Mouse (Mus musculus): ENCODE results near the gene Rasl11b.

The Rasl11b gene

DNA sequence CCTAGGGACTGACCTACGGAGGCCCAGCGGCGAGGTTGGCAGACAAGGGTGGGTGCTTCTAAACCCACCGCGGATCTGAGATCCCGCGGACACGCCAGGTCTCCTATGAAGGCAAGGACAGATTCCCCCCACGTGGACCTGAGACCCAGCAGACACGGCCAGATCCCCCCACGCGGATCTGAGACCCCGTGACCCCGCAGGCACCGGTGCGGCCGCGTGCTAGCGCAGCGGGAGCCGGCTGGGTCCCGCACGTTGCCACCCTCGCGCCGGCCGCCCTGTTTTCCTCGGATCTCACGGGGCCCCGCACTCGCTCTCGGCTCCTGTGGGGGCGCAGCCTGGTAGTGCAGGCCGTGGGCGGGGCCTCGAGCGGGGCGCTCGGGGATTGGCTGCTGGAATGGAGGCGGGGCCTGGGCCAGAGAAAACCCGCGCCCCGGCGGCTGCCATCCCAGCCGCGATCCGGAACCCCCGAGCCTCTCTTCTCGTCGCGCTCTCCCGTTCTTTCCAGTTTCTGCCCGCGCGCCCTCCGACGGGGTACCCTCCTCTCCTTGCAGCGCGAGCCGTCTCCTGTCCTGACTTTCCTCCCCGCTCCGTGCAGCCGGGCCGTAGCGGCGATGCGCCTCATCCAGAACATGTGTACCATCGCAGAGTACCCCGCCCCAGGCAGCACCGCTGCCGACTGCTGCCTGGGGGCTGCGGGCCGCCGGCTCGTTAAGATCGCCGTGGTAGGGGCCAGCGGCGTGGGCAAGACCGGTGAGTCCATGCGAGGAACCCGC, at the start of gene Rasl11b:
Gene Rasl11b (plus strand): TSS at position 446 of the 773 bp plus-strand sequence.
- in situ Hi-C loops (cut with MboI, MseI): no loop called here

DNA sequence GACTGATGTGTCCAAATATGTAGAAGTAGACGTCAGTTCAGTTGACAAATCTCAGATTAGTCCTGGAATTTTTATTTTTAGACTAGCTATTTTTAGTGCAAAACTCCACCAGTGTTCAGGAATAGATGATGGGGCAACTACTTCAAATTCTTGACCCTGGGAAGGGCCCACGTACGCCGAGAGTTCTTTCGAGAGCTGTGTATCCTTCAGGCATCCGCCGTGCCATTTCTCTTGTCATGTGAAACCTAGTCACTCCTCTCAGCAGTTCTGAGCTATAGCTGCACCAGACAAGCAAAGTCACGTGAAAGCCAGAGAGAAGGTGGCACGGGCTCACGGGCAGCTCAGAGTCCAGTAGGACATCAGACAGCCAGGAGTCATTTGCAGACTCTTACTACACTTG, 47.5 kb upstream of the Rasl11b start:
- in situ Hi-C loops (cut with MboI, MseI): no loop called here

DNA sequence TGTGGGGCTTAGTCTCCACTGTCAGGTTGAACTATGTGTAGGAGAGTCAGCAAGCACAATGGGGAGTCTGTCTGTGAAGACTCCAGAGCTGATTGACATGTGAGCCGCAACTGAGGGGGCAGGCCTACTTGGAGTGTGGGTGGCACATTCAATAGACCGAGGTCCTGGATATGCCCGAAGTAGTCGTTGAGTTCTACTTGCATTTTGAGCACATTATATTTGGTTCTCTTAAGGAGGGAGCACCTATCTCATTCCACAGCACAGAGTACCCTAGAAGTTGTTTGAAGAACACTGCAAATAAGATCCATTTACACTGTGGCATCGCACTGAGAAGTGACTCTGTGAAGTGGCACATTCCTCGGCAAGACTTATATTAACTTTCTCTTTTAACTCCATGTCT, 45.1 kb upstream of the Rasl11b start:
- in situ Hi-C loops (cut with MboI, MseI): no loop called here

DNA sequence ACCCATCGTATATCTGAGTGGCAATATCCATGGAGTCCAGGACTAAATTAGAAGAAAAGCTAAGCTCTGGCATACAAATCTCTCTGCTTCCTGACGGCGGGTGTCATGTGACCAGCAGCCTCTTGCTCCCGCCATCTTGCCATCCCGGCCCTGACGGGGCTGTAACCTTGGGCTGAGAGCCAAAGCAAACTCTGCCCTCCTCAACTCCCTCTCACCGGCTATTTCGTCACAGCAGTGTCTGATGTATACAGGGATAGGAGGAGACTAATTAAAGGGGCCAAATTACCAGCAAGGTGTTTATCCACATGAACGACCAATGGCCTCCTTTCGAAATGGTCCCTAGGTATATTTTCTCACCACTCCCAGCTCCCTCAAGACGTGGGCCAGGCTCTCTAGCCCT, 43.3 kb upstream of the Rasl11b start:
- in situ Hi-C loops (cut with MboI, MseI): no loop called here

DNA sequence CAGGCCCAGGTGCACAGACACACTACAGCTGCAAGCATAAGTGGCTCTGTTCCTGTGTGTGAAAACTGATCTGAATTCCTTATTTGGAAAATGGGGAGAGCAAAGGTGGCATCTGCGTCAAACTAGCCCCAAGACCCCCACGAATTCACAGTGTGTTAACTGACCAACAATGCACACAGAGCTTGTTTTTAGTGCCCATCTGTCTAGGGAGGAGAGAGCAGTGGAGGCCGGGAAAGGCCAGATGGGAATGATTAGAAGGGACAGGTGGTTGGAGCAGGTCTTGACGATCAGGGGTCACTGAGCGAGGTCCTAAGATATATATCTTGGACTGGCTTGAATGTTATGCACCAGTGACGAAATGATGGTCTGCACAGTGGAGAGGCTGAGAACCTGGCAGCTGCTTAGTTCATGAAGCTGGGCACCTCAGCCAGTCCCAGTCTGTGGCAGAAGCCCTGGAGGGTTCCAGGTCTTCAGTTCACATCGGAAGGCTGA, 39.2 kb upstream of the Rasl11b start:
- in situ Hi-C loops (cut with MboI, MseI): no loop called here

DNA sequence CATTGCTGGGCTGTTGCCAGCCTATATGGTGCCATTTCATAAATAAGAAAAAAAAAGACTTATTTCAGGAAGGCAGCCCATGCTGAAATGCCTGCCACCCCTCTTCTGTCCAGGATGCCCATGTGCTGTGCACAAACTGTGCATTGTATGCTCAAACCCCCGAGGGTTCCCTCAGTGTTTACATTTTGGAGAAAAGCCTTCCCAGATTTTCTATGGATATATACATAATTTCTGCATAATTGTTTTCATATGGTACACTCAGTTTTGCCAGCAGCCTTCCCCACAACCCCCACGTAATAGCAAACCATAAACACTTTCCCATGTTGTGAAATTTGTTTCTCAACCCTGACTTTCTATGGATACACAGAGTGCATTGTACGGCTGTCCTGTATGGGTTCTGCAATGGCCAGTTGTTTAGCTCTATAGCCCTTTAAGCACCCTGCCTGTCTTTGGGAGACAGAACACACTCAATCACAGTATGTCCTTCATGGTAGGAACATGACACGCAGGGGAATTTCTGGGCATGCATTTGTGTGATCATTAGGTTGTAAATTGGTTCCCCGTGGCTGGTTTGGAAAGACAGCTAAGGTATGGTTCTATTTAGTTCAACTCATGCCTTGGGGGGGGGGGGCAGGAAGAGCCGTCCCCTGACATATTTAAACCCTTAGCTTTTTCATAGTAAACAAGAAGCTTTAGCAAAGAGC, 36.0 kb upstream of the Rasl11b start:
- in situ Hi-C loops (cut with MboI, MseI): no loop called here

DNA sequence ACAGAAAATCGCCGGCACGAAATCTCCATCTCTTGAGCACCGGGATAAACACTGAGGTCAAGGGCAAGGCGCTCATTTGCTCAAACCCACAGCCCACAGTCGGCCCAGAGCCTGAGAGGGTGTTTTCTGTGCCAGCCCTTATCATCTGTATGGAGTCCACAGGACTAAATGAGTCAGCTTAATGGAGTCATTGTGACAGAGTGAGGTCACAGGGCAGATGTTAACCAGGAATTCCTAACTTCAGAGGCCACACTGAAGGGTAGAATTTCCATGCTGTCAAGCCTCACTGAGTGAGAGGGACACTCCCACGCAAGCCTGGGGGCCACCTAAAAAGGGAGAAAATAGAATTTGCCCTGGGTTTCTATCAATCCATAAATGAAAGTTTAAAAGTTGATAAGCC, 35.2 kb upstream of the Rasl11b start:
- in situ Hi-C loops (cut with MboI, MseI): no loop called here

DNA sequence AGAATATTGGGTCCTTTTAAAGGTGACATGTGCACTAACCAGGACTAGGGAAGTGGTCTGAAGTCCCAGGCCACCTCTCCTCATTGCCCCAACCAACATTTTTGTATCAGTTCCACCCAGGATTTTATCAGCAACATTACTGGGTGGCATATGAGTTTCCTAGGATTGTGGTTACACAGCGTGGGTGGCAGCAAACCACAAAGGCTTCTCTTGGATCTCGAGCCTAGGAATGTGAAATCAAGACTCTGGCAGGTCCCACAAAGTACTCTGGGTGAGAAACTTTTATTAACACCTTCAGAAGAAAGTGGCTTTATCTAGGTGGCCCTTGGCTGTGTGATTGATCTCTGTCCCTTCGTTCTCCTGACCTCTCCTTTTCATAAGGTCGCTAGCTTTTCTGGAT, 34.7 kb upstream of the Rasl11b start:
- in situ Hi-C loops (cut with MboI, MseI): no loop called here

DNA sequence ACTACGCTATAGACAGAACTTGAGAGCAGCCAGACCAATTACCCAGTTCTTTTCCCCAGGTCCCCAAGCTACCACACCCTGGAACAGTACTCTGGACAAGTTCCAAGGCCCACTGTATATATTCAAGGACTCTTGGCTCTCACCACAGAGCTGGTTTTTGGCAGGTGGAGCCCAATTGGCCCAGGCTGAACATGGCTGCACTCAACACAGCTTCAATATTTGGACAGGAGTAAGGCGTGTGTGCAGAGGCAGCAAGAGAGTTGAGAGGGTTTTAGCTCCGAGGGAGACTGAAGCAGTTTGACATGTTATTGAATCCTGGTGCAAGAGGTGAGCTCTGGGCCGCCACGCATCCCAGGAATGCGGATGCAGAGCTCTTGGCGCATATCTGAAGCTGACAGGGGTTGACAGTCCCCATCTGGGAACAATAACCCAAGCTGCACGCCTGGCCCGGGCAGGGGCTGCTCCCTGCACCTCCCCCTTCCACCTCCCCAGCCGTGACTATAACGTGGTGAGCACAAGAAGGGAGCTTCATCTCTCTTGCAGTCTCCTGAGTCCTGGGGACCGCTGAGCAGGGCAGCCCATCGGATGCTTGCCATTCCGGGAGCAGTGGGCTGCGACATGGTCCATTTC, 33.7 kb upstream of the Rasl11b start:
- in situ Hi-C loops (cut with MboI, MseI): no loop called here

DNA sequence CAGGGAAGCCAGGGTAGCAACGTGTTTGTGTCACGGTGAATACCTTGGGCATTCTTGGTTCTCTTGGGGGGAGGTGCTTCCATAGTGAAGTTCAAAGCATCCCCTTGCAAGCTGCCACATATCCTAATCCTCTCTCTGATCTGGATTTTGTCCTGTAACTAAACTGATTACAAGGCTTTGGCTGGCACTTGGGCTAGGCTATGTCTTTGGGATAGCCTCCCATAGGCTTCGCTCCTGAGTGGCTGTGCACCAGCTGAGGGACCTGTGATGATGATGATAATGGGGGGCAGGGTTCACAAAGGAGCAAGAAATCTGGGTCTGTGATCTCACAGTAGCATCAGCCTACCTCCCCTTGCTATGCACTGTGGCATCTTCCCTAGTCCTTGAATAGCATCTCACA, 33.1 kb upstream of the Rasl11b start:
- in situ Hi-C loops (cut with MboI, MseI): no loop called here

DNA sequence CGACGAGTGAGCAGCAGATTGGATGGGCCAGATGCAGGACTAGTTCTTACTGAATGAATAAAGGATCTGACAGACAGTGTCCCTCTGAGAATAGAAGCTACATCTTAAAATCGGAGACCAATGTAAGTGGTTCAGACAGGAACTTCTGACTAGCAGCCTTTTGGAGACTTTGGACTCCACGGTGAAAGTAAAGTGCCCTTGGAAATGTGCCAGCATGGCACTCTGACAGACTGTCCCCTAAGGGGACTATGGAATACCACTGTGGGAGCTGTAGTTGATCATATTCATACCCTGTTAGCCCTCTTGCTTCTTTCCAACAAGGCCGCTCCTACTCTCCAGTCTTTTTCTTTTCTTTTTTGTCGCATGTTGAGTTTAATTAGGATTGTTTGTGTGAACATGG, 31.9 kb upstream of the Rasl11b start:
- in situ Hi-C loops (cut with MboI, MseI): no loop called here

DNA sequence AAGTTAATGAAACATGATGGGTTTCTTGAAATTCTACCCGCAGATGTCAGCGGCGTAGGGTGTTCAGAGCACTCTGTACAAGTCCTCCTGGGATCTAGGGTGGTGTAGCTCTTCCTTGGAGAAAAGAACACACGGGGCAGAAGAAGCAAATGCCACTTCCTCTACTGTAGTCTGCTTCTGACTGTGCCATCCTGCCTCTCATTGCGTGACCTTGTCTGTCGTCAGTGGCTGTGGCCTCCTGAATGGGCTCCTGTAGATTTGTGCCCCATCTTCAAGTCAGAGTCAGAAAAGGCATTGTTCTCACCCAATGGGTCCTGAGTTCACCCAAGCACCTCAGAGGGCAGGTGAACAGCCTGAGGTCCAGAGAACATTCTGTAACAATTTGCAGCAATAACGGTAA, 30.5 kb upstream of the Rasl11b start:
- in situ Hi-C loops (cut with MboI, MseI): no loop called here

DNA sequence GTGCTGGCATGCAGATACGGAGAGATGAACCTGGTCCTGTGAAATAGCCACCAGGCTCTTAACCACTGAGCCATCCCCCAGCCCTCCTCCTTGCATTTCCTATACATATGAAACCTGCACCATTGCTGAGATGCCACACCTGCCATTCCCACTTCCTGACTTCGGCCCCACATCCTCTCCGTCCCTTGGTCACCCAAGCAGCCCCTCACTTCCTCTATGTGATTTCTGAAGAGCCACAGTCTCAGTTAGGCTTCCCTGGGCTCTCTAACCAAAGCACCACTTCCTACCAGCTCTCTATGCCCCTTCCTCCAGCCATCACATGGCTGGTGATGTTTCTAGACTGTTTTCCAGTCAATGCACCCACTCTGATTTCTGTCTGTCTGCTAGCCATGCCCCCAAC, 28.4 kb upstream of the Rasl11b start:
- in situ Hi-C loops (cut with MboI, MseI): no loop called here

DNA sequence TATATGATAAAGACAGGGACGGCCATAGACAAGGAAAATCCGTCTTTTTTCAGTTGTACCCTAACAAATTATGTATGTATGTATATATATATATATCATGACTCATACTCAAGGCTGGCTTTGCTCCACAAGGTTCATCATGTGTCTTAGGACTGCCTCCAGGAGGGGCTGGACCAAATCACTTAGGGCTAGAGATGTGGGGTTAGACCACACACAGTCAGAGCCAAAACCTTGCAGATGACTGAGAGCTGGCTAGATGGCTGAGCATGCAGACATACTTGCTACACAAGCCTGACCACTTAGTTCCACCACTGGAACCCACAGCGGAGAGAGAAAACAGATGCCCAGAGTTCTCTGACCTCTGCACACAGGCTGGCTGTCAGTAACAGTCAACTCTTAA, 27.0 kb upstream of the Rasl11b start:
- in situ Hi-C loops (cut with MboI, MseI): no loop called here

DNA sequence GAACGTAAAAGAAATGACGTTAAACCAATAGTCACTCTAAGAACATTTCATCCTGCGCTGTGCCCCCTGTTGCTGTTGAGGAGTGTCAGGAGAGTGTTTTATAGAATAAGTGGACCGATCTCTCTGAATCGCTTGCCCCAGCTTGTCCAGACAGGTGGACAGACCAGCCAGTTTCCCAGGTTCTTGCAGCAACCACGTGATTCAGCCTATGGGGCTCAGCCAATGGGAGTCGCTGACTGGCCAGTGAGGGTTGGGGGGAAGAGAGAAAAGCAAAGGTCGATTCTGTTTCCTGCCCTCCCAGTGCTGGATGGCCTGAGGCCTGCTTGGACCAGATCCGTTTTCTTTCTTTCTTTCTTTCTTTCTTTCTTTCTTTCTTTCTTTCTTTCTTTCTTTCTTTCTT, 23.3 kb upstream of the Rasl11b start:
- in situ Hi-C loops (cut with MboI, MseI): loop anchor here (10.0 kb wide), 1 partner anchor 457 kb away; no protein-coding TSS in a partner anchor

DNA sequence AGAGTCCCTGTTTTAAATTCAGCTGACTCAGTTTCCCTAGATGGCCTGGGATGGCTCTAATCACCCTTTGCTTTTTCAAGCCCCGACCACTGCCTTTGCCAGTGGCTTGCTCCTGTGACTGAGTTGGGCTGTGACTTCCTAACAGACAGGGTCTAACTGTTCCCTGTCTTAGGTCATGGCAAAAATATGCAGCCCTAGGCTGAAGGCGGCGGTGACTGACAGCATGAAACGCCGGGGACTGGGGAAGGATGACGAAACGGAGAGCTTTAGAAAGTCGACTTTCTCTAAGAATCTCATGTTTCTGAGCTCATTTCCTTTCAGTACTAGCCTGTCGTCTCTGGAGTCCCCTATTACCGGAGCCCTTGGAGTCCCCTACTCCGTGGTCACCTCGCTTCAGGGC, 22.9 kb upstream of the Rasl11b start:
- in situ Hi-C loops (cut with MboI, MseI): loop anchor here (10.0 kb wide), 1 partner anchor 457 kb away; no protein-coding TSS in a partner anchor

DNA sequence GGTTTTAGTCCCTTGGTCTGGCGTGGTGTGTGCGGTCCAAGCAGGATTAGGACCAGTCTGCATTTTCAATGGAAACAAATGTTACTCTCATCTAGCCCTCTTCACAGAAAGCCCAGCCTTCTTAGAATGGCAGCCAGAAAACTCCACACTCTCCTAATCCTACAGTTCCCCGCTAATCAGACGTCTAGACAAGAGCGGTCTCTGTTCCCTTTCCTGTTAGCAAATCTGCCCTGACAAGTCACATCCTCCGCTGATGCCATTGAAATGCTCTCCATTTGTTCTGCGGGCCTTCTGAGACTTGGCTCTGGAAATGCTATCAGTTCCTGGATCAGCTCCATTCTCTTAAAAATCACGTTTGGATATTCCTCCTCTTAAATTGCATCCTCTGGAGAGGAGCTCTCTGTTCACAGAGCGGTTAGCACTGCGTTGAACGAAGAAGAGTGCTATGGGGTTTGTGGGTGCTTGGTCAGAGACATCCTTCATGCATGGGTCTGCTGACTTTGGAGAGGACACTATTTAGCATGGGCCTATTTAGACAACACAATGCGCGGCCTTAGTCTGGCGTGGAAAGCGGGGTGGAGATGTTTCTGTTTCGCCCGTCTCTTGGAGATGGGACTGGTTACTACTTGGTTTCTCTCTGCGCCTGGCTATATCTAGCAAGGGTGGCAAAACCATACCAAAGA, 21.8 kb upstream of the Rasl11b start:
- in situ Hi-C loops (cut with MboI, MseI): loop anchor here (10.0 kb wide), 1 partner anchor 459 kb away; no protein-coding TSS in a partner anchor

DNA sequence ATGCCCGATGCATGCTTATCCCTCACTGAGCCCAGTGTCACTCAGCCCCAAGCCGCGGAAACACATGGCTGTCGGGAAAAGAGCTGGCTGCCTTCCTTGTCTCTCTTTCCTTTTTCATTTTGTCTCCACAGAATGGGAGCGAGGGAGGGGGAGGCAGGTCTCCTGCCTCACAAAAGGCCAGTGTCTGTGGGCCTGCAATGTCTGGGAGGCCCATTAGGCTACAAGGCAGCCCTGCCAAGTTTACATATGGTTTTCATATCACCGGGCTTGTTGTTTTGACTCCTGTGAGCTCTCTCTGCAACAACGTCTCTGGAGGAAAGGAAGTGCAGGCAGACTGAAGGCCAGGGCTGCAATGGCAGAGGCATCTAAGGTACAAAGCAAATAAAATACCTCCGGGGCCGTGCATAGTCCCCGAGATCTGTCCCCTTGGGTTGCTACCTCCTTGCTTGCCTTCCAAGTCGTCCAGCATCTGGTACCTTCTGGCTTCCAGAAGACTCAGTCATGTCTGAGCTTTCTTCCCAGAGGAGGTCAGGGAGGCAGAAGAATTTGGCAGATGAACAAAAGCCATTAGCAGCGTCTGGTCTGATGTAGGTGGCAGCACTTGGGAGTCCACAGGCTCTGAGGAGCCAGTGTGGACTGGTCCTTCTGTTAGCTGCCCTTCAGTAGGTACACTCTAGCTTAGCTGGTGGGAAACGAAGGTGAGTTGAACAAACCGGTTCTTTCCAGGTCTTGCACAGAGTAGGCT, 19.4 kb upstream of the Rasl11b start:
- in situ Hi-C loops (cut with MboI, MseI): loop anchor here (10.0 kb wide), 1 partner anchor 461 kb away; no protein-coding TSS in a partner anchor

DNA sequence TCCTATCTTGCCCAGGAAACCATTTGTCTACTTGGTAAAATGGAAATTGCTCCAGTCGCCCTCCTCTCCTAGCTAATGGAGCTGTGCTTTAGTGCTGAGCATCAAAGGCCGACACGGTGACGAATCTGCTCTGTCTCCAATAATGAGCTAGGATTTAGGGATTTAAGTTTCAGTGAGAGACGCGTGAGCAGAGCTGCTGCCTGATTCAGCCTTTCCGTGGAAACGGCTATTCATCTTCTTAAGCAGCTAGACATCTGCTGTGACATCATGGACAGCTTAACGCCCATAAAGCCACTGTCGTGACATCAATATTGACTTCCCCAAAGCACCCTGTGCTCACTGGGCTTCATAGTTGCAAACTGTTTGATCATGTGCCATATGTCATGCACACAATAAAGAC, 14.9 kb upstream of the Rasl11b start:
- in situ Hi-C loops (cut with MboI, MseI): no loop called here

DNA sequence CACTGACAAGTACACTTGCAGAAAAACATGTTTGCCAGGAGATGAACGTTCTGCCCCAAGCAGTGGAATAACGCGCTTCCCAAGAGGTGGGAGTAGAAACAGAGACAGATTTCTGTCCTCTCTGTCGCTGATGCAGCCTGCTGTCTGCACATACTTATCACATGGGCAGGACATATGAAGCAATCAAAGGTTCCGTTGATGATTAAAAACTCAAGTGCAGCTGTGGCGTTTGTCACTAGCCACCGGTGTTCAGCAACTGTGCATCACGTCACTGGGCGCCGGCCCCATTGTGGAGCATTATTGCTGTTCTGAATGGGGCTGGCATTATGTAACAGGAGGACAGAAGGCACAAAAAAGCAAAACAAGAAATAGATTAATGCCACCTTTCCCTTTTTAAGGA, 12.0 kb upstream of the Rasl11b start:
- in situ Hi-C loops (cut with MboI, MseI): no loop called here

DNA sequence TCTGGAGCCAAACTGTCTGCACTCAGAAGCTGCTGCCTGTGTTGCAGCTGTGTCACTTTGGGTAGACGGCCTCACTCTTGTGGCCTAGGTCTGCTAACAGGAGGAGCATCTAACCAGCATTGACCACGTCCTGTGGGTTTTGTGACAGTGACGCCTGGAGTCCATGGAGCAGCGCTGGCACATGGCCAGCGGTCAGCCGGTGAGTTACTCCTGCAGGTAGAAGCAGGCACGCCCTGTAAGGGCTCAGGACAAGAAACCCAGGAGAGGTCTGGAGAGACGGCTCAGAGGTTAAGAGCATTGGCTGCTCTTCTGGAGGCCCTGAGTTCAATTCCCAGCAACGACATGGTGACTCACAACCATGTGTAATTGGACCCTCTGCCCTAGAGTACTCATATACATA, 10.5 kb upstream of the Rasl11b start:
- in situ Hi-C loops (cut with MboI, MseI): no loop called here
